Mouse (Mus musculus): ENCODE measurements around the gene Vstm2l.

The Vstm2l gene

GRCm38 (mm10) chr2:157988416-157989190, 74.2 kb downstream of the Vstm2l start:
- in situ Hi-C loops (cut with MboI; ENCODE audit: low sequenced_read_pairs): loop anchor here (25.0 kb wide), 1 partner anchor 351 kb away; no protein-coding TSS in a partner anchor

- in situ Hi-C loops (cut with MboI; ENCODE audit: low sequenced_read_pairs): loop anchor here (25.0 kb wide), 1 partner anchor 353 kb away; no protein-coding TSS in a partner anchor
Observed at GRCm38 (mm10) chr2:157989946-157990345, 75.5 kb downstream of the Vstm2l start.

- in situ Hi-C loops (cut with MboI; ENCODE audit: low sequenced_read_pairs): loop anchor here (25.0 kb wide), 1 partner anchor 354 kb away; no protein-coding TSS in a partner anchor
Observed at GRCm38 (mm10) chr2:157991026-157991425, 76.6 kb downstream of the Vstm2l start.

GRCm38 (mm10) chr2:157992501-157992900, 78.0 kb downstream of the Vstm2l start:
- in situ Hi-C loops (cut with MboI; ENCODE audit: low sequenced_read_pairs): loop anchor here (25.0 kb wide), 1 partner anchor 355 kb away; no protein-coding TSS in a partner anchor

All from CH12F3 (cell line).